Mouse (Mus musculus) layer of hippocampus, adult 2 months (tissue): ENCODE data around the gene Aldh1l1. TPM values are rescaled to one million over a fixed set of nuclear protein-coding genes. Genes with fewer than 3 reads are reported as not detected.

Experiments
- DNase-seq, 2 experiments: peaks; one replicate each; pipeline ENCODE4 v3.0.0; 2022; ENCODE audit warnings: low spot score in 2 of 2
- H3K27ac ChIP-seq: fragments of 200-600 bp; 2 replicates; pipeline ENCODE4 v1.8.1; 2022
- H3K4me3 ChIP-seq: fragments of 200-600 bp; 2 replicates; pipeline ENCODE4 v1.8.1; 2022; ENCODE audit warnings: mild to moderate bottlenecking
- CTCF ChIP-seq: fragments of 200-600 bp; conservative IDR thresholded peaks from 2 replicates; pipeline ENCODE4 v1.8.1; 2022; ENCODE audit warnings: antibody characterized with exemption, mild to moderate bottlenecking, moderate library complexity
- total RNA-seq, 2 experiments: library from RNA; stranded (reverse); gene quantifications; 2 replicates each; pipeline ENCODE4 v1.2.3; 2021

Gene Aldh1l1
- total RNA-seq, 2 experiments from 2014 or later: 39.3 to 45.2 TPM

- Histone ChIP-seq H3K27ac (no peak overlapping the region), H3K4me3 (no peak overlapping the region)
- no peak for DNase-seq
- no peak for TF ChIP-seq CTCF
Observed at GRCm38 (mm10) chr6:90600351-90600750, 114.1 kb downstream of the Aldh1l1 start.

- Histone ChIP-seq H3K4me3 (no peak overlapping the region), H3K27ac (no peak overlapping the region)
- DNase-seq: no peak
- no peak for TF ChIP-seq CTCF
Observed at GRCm38 (mm10) chr6:90601736-90602135, 115.5 kb downstream of the Aldh1l1 start.

GRCm38 (mm10) chr6:90602304-90602703 lies 116.1 kb downstream of the Aldh1l1 start:
- TF ChIP-seq CTCF: no peak
- H3K4me3 ChIP-seq: no peak overlapping the region
- DNase-seq: no peak
- no peak overlapping the region for H3K27ac ChIP-seq

- no peak for TF ChIP-seq CTCF
- no peak overlapping the region for H3K4me3 ChIP-seq
- no peak for DNase-seq
Observed at GRCm38 (mm10) chr6:90603126-90603525, 116.9 kb downstream of the Aldh1l1 start.

GRCm38 (mm10) chr6:90604130-90604529 lies 117.9 kb downstream of the Aldh1l1 start:
- DNase-seq: no peak
- Histone ChIP-seq H3K4me3 (peak overlapping the region; percentile 68), H3K27ac (peak overlapping the region; percentile 71; the same call in 1 of the 2 replicates)
- TF ChIP-seq CTCF: no peak

More at GRCm38 (mm10) chr6:90603126-90603525, 116.9 kb downstream of the Aldh1l1 start:
- no peak overlapping the region for H3K27ac ChIP-seq

- no peak for TF ChIP-seq CTCF
- DNase-seq: peak; percentile 77 to 78
- H3K4me3 ChIP-seq: peak within 1 kb of the TSS; percentile 68
- peak within 1 kb of the TSS; percentile 71 for H3K27ac ChIP-seq
Observed at GRCm38 (mm10) chr6:90604533-90605297, 118.5 kb downstream of the Aldh1l1 start, which contains the start of gene Slc41a3. Gene Slc41a3, plus strand, starts transcription at chr6:90604725.

- TF ChIP-seq CTCF: no peak
- H3K27ac ChIP-seq: no peak overlapping the region
- H3K4me3 ChIP-seq: peak overlapping the region; percentile 68
- no peak for DNase-seq
Observed at GRCm38 (mm10) chr6:90605298-90605665, 119.1 kb downstream of the Aldh1l1 start.

GRCm38 (mm10) chr6:90606538-90606937 lies 120.3 kb downstream of the Aldh1l1 start:
- no peak overlapping the region for H3K4me3 ChIP-seq
- DNase-seq: peak in 1 of 2 experiments; percentile 59
- peak; percentile 79 for TF ChIP-seq CTCF
- H3K27ac ChIP-seq: no peak overlapping the region

GRCm38 (mm10) chr6:90607196-90607595 lies 121.0 kb downstream of the Aldh1l1 start:
- Histone ChIP-seq H3K4me3 (no peak overlapping the region), H3K27ac (no peak overlapping the region)
- TF ChIP-seq CTCF: peak; percentile 86
- DNase-seq: peak in 1 of 2 experiments; percentile 65

GRCm38 (mm10) chr6:90608186-90608585 lies 122.0 kb downstream of the Aldh1l1 start:
- Histone ChIP-seq H3K27ac (no peak overlapping the region), H3K4me3 (no peak overlapping the region)
- DNase-seq: no peak
- TF ChIP-seq CTCF: peak; percentile 59

- TF ChIP-seq CTCF: no peak
- H3K27ac ChIP-seq: no peak overlapping the region
- no peak for DNase-seq
- no peak overlapping the region for H3K4me3 ChIP-seq
Observed at GRCm38 (mm10) chr6:90610248-90610647, 124.0 kb downstream of the Aldh1l1 start.

GRCm38 (mm10) chr6:90613277-90613676 lies 127.0 kb downstream of the Aldh1l1 start:
- DNase-seq: no peak

GRCm38 (mm10) chr6:90615362-90615761 lies 129.1 kb downstream of the Aldh1l1 start:
- no peak for DNase-seq
- Histone ChIP-seq H3K4me3 (no peak overlapping the region), H3K27ac (no peak overlapping the region)
- TF ChIP-seq CTCF: no peak

More at GRCm38 (mm10) chr6:90613277-90613676, 127.0 kb downstream of the Aldh1l1 start:
- Histone ChIP-seq H3K4me3 (no peak overlapping the region), H3K27ac (no peak overlapping the region)
- no peak for TF ChIP-seq CTCF

GRCm38 (mm10) chr6:90615991-90616390 lies 129.8 kb downstream of the Aldh1l1 start:
- no peak overlapping the region for H3K4me3 ChIP-seq
- no peak for TF ChIP-seq CTCF
- no peak overlapping the region for H3K27ac ChIP-seq
- DNase-seq: no peak
